Mouse (Mus musculus): ENCODE data around the gene Elf4.
"Not testable (repeated sequence)": the region's sequence is repeated elsewhere in the genome, so short reads cannot be mapped to it uniquely, and the experiment has no call there.

Gene Elf4

DNA sequence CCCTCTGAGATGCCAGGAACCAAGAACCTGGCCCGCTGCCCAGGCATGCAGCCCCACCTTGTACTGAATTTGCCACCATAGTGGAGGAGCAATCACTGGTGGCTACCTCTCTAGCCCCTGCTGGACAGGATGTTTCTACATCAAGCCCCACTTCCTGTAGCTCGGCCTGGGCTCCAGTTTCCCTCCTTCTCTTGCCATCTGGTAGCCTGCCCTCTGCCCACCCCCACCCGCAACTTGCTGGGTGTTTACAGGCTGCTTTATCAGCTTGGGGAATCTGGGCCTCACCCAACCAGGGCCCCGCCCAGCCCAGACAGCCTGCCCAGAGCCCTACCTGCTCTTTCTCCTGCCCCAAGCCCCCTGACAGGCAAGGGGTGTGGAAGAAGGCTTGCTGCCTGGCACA, 23.9 kb downstream of the Elf4 start:
- DNase-seq (ENCODE audit: low read depth, low spot score): no peak

DNA sequence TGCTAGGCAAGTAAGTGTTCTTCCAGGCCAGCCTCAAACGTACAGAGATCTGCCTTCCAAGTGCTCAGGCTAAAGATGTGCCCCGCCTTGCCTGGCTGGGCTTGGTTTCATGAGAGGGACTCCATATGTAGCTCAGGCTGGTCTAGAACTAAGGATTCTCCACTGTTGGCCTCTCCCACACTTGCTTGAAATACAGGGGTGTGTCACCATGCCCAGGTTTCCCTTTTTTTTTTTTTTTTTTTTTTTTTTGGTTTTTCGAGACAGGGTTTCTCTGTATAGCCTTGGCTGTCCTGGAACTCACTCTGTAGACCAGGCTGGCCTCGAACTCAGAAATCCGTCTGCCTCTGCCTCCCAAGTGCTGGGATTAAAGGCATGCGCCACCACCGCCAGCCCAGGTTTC, 26.9 kb downstream of the Elf4 start:
- DNase-seq (ENCODE audit: low read depth, low spot score): not testable (repeated sequence)

DNA sequence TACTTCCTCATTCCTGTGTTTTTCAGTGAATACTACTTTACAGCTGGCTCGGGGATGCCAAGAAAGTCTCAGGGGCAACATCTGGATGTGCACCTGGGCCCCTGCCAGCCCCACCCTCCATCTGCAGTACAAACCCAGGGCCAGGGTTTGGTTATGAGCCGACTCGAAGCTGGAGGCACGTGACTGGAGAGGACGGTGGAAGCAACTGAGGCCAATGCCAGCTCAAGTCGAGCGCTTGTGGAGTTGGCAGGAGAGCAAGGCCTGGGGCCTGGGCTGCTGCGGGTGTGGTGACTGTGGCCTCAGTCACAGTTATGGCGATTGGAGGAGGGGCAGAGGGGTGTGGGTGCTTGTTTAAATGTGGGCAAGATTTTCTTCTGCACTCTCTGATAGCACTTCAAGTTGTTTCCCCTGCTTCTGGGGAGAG, 27.4 kb downstream of the Elf4 start:
- DNase-seq (ENCODE audit: low read depth, low spot score): no peak

DNA sequence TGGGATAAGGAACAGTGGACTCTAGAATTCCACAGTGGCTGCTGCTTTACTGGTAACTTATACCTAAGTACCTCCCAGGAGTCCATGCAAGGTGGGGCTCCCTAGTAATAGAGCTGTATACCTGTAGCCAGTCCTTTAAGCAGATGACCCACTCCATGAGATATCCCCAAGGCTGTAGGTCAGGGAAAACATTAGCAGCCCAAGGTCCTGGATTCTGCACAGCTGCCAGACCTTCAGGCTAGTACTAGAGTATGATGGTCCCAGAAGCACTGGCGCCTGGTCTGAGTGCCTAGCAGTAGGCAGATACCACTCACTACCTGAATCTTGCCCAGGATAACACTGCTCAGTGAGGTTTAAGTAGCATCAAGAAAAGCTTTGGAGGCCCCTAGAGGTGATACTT, 28.7 kb downstream of the Elf4 start:
- DNase-seq (ENCODE audit: low read depth, low spot score): no peak

DNA sequence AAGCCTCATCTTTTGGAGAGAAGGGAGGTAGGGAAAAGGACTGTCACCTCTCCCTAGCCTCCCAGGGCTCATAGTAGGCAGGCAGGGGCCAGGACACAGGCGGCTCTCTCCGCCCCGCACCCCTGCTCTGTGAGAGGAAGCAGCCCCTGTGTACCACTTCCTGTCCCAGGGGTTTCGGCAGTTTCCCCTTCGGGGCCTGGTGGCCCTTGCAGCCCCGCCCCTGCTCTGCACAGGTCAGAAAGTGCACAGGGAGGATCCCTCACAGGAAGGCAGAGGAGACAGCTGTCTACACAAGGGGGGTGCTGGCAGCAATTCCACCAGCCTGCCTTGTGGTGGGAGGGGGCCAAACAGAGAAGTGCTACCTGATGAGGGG, 29.4 kb downstream of the Elf4 start:
- no peak for DNase-seq (ENCODE audit: low read depth, low spot score)

DNA sequence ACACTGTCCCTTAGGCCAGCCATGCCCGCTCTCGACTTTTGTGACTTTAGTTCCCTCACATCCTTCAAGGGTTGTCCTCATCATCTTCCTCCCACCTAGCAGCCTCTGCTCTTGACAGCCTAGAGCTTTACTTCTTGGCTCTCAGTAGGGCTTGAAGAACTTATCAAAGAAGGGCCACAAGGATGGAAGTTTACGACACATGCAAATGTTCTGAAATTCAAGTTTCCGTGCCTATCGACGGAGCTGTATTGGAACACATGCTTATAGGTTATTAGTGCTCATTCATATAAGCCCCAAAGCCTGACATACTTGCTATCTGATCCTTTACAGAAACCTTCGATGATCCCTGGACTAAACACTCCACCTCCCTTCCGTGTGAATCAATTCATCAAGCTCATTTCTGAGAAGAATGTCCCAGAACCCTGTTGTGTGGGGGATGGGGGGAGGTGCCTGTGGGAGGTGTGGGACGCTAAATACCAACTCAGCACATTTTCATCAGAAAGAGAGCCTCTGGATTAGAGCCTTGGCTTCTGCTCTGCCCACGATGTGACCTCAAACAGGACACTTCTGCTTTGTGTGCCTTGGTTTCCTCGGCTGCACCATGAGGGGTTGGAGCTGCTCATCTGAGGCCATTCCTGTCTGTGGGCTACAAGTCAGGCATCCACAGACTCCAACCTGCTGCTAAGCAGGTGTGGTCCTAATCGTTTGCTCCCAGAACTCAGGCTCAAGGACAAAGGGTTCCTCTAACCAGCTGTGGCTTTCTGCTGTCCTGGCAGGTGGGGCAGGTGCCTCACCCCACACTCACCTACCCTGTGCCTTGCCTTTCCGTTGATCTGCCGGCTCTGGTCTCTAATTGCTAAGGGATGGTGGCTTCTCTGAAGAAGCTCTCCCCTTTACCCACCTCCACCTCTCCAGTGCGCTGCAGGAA, 30.1 kb downstream of the Elf4 start:
- no peak for DNase-seq (ENCODE audit: low read depth, low spot score)

DNA sequence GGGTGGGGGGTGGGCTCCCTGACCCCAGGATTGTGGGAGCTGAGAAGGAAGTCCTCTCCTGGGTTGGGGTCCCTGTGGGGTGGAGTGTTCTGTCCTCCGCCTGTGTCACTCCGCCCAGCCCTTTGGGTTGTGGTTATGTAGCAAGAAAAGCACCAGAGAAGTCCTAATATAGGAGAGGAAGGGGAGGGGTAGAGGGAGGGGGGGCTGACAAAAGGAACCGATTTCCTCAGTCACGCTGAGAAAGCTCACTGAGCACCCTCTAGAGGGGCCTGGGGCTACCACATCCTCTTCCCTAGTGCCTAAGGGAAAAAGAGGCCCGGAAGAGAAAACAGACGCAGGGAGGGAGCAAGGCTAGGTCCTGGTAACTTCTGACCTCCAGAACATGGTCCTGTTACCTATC, 33.4 kb downstream of the Elf4 start:
- no peak for DNase-seq (ENCODE audit: low read depth, low spot score)

DNA sequence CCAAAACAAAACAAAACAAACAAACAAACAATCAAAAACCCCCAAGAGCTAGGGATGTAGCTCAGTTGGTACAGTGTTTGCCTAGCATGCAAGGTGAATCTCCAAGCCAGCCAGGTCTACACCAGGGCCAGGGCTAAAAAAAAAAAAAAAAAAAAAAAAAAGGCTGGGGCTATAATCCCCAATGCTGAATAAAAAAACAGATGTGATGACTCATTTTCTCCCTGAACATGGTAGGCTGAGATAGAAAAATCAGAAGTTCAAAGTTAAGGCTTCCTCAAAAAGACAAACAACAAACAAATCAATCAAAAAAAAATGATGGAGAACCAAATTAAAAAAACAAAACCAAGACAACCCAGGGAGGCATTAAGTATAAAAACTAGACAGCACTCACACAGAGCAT, 33.8 kb downstream of the Elf4 start:
- no peak for DNase-seq (ENCODE audit: low read depth, low spot score)

DNA sequence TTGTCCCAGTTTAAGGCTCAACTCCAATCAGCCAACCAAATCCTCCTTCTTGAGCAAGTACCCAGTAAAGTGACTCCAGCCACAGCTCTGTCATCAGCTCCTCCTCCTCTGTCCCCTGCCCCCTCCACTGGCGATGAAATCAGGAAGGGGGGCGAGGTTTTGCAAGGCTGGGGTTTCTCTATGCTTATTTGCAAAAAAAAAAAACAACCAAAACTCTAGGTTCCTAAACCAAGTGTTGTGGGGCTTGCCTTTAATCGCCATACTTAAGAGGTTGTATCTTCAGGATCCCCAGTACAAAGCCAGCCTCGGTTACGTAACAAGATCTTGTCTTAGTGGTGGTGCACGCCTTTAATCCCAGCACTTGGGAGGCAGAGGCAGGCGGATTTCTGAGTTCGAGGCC, 34.3 kb downstream of the Elf4 start:
- DNase-seq (ENCODE audit: low read depth, low spot score): no peak

DNA sequence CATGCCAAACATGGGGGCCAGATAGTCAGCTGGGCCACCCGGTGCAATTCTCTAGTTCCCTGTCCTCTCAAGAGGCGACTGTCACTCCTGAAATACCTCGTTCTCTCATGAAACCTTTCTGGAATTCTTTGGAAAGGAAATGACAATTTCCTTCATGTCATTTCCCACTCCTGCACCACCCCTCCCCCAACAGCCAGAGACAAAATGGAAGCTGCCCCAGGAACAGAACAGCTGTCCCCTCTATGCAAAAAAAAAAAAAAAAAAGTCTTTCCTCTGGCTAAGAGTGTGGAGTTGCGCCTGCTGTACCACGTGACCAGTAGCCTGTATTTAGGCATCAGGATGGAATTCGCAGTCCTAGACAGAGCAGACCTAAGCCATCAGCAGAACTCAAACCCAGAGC, 34.7 kb downstream of the Elf4 start:
- DNase-seq (ENCODE audit: low read depth, low spot score): no peak

DNA sequence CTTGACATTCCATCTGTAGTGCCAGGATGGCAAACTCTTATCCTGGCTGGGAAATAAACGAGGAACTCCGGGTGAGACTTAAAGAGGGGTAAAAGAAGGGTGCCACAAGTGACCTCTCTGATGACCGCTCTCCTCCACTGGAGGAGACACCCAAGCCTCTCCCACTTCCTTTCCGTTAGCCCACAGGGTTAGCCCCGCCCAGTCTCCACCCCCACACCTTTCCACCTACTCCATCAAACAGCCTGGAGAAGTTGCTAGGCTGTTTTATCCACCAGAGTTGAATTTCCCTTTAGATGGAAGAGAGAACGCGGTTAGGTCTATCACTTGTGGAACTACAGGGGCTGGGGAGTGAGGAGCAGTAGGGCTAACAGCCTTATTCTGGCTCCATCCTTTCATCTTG, 37.7 kb downstream of the Elf4 start:
- no peak for DNase-seq (ENCODE audit: low read depth, low spot score)

DNA sequence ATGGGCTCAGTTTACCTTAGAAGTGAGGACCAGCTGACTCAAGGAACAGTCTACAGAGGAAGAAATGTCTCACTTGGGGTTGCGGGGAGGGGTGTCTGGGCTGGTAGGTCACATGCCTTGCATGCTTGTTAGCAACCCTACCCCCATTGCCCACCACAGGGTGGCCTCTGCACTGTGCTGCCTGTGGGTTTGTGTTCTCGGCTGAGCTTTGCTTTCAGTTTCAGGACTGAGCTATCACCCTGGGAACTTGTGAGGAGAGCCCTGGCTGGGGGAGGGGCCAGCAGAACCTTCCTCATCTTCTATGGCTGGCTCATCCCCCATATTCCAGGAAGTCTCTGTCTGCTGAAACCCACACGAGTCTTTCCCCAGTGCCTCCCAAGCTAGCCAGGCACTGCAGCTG, 38.3 kb downstream of the Elf4 start:
- no peak for DNase-seq (ENCODE audit: low read depth, low spot score)

DNA sequence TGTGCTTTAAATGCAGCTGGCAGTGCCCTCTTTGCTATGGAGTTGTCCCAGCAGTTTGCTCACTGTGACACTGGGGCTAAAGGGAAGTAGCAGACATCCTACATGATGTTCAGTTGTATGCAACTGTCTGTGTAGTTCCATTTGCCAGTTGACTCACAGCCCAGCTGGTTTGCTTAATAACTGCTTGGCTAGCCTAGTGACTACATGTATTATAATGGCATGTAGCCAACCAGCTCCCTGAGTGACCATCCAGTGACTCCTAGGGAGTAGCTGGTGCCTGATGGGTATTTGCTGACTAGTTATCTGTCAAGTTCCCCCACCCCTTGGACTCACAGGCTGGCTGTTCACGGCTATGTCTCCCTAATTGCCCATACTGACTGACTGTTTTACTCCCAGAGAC, 39.3 kb downstream of the Elf4 start:
- no peak for DNase-seq (ENCODE audit: low read depth, low spot score)

DNA sequence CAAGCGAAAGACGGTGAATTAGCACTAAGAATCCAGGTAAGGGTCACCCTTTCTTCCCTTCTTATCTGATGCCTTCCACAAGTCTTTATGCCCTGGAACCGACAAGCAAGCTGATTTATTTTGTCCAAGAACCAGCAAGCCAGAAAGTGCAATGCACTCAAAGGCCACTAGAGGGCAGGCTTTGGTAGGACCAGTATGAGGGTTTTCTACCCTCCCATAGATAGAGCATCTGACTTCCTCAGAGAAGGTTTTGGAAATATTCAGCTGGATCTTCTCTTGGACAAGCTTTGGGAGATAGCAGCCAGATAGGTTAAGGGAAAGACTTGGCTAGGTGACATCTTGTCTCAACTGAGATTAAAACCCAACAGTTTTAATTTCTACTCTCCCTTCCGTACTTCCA, 39.9 kb downstream of the Elf4 start:
- DNase-seq (ENCODE audit: low read depth, low spot score): peak; percentile 72

DNA sequence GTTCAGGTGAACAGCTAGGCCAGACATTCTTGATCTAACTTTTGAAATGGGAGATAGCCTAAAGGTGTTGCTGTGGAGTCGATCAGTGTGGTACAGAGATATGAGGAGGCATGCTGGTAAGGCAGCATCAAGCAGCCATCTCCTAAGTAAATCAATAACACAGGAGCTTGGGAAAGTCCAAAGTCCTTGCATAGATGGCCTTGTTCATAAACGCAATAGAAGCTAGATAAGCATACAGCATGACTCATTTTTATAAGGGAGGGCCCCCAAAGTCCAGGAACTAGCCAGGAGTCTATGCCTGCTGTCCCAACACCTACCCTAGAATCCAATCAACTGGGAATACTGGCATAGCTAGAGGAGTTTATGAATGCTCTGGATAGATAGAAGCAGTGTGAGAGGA, 44.5 kb downstream of the Elf4 start:
- no peak for DNase-seq (ENCODE audit: low read depth, low spot score)

DNA sequence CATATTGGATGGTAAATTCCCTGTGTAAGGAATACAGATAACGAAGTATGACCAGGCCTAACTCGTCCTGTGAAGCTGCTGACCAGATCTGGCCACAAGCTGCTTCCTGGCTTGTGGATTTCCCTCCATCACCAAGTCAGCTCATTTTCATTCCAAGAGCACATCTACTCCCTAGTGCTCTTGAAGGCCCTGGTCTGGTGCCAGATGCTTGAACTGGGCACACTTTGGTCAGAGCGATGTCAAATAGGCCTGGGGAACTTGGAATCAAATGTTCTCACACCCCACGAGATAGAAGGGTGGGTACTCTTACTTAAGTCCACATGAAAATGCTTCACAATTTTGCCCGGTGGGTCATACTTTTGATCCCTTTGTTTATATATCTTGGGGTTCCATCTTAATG, 48.6 kb downstream of the Elf4 start:
- no peak for DNase-seq (ENCODE audit: low read depth, low spot score)

DNA sequence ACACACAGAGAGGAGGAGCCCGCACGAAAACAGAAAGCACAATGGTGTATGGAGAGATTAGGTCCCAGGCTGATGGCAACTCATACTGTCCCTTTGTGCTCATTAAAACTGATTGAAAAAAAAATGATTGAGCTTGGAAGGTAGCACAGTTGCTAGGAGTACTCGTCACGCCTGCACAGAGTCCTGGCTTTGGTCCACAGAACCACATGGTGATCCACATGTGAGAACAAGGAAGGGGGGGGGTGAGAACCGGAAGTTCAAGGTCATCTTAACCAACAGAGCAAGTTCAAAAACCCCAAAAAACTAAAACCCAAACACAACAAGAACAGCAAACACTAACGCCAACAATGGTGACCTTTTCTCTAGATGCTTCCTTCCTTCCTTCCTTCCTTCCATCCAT, 50.3 kb downstream of the Elf4 start:
- no peak for DNase-seq (ENCODE audit: low read depth, low spot score)

DNA sequence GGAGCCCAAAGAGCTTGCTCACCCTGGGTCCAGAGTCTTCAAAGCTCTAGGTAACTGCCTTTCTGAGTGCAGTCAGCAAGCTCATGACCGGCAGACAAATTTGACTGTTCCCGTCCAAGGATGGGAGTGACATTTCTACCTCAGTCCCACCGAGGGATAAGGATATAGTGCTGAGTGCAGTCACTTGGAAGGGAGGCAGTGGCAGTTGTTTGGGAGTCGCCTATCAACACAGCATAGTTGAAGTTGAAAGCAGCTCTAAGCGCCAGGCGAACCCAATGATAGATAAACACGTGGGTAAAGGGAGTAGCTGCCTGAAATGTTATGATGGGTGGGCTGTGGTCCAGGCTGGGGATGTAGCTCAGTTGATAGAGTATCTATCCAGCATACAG, 52.5 kb downstream of the Elf4 start:
- no peak for DNase-seq (ENCODE audit: low read depth, low spot score)

DNA sequence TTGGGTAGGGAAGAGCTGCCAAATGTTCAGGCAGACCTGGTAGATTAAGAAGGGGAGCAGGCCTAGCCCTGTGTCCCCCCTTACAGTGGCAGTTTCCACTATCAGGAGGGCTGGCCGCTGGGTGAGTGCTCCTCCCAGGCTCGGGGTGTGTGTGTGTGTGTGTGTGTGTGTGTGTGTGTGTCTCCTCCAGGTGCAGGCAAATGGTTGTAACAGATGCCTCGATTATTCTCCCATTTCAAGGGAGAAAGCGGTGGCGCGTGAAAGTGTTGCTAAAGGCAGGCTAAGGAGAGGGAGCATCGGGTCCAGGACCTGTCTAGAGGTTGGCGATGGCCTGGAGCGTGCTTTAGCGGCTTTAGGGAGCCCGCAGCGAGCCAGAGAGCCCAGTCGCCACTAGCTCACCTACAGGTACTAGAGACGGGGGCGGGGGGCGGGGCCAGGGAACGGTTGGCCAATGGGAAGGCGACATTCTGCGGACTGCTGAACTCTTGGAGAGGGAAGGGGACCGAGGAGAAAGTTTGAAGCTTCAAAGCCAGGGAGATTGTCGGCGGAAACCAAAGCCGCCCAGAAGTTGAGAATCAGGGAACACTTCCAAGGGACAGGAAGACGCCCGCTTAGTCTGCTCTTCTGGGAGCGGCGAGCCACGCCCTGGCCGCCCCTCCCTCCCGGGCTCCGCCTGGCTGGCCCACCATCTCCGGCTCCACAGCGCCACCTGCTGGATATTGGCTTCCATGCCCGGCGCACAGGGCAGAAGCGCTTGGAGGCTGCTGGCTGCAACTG, 53.1 kb downstream of the Elf4 start:
- peak; percentile 73 for DNase-seq (ENCODE audit: low read depth, low spot score)

DNA sequence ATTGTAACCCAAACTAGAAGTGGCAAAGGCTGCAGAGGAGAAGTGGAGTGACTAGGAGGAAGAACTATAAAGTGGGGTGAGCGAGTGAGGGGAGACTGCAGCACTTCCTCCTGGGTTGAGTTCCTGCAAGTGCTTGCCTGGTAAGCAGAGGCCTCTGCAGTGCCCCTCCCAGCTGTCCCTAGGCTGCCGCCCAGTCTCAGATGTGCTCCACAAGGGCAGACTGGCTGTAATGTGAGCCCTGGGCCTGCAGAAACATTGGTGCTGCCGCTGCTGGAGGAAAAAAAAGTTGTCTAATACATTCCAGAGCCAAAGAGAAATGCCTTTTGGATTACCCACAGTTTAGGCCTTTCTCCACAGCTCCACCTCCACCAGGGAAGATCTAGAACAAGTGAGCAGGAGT, 57.8 kb downstream of the Elf4 start:
- DNase-seq (ENCODE audit: low read depth, low spot score): peak; percentile 54

DNA sequence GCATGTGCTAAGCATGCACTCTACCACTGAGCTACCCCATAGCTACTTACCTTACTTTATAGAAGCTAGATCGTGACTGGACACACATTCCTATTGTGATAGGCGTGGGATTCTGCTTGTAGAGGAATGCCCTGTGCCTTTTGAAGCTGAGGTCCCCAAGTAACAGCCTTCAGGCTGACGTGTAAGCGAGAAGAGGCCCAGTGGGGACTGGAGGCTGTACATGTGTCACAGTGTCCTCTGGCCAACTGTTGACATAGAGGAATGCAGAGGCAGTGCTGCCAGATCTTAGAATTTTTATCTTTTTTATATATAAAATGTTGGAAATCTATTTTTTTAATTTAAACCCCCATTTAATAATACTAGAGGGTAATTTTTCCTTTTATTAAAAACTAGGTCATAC, 62.9 kb downstream of the Elf4 start:
- no peak for DNase-seq (ENCODE audit: low read depth, low spot score)

DNA sequence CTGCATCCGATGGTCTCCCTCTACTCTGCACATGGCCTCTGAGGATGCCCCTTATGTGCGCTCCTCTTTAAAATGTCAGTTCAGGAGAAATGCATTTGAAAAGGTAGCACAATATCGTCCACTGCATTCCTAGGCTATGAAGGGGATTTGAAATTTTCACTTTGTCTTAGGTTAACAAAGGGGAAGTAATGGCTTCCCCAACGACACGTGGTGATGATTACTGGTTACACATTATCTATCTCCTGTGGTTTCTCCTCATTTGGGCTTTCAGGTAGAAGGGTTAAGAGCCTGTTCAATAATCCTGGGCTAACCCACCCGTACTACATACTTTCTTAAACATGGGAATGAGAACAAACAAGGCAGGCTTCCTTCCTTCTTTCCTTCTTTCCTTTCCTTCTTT, 73.6 kb downstream of the Elf4 start:
- no peak for DNase-seq (ENCODE audit: low read depth, low spot score)

DNA sequence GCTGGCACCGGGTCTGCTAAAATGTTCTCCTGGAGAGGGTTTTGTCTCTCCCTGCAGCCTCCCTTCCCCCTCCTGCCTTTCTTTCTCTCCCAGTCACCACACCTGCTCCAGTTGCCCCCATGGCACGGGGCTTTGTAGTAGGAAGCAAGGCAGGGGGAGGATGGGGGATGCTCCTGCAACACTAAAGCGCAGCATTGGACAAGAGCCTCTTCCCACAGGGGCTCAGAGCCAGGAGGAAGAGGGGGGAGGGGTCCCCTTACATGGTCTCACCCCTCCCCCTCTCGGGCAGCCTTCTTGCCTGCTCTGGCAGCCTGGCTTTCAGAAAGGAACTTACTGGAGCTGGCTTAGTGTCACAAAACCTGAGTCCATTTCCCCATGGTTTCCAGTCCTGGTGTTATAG, 77.0 kb downstream of the Elf4 start:
- DNase-seq (ENCODE audit: low read depth, low spot score): no peak
